Mouse (Mus musculus): ENCODE measurements at regions not wholly inside any gene's neighbourhood (a gene's known extent, or its start where the extent isn't known, plus 50 kb on each side); places are given as distances from the start of the nearest gene placed in this dataset.

DNA sequence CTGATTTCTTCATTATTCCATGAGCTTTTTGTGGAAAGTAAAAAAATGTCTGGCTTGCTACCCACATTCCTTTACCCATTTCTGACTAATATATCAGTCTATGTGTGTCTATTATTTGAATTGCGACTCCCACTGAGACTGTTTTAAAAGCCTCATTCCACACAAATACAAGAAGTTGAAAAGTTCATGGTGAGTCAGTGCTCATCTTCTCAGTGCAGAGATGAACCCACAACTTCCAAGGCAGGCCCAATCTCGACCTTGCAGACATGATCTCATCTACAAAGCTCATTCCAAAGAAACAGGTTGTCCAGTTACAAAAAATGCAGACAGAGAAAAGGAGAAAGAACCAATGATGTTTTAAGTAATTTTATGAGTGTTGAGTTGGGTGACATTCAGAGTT lies 208.0 kb downstream of the Alg10b start:
- no peak overlapping the region for H3K27ac ChIP-seq (ENCODE audit: low read length)
- H3K4me1 ChIP-seq (ENCODE audit: control insufficient read depth, insufficient read depth, low read length), result no peaks in the 10 kb centered on the region; the same call in 1 of the 2 replicates
- H3K4me2 ChIP-seq (ENCODE audit: low read depth, low read length), result no peak overlapping the region
- H3K9ac ChIP-seq (ENCODE audit: low read length), result no peak overlapping the region
- ATAC-seq (ENCODE audit: insufficient read depth, low FRiP score), result no peak
- no peak overlapping the region for H3K4me3 ChIP-seq (replicated peaks; ENCODE audit: low read length)
- no peaks in the 10 kb centered on the region for H3K27me3 ChIP-seq (ENCODE audit: control insufficient read depth, insufficient read depth, low read length)
- no peaks in the 10 kb centered on the region for H3K9me3 ChIP-seq (replicated peaks; ENCODE audit: control insufficient read depth, low read length)
- H3K36me3 ChIP-seq (ENCODE audit: control insufficient read depth, insufficient read depth, low read length), result no peaks in the 10 kb centered on the region
- WGBS, result 50% methylated on average over 2 of the region's 2 CpGs

DNA sequence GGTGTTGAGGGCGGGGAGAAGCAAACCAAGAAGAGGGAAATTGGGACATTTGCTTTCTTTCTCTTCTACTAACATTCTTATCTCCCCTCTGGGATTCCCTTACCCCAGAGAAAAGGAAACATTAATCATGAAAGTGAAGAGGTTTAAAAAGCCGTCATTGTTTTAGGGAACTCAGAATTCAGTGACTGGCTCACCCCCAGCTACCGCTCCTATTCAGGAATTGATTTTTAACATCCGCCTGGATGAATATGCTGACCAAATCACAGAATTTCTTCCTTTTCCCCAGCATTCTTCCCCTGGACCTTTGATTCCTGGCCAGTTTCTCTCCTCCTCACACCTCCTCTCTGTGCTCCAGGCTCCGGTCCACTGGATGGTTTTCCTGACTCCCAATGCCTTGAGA lies 211.2 kb downstream of the Alg10b start:
- Histone ChIP-seq H3K36me3 (ENCODE audit: control insufficient read depth, insufficient read depth, low read length) (no peaks in the 10 kb centered on the region), H3K9ac (ENCODE audit: low read length) (no peak overlapping the region), H3K4me2 (ENCODE audit: low read depth, low read length) (no peak overlapping the region), H3K9me3 (replicated peaks; ENCODE audit: control insufficient read depth, low read length) (no peaks in the 10 kb centered on the region), H3K4me1 (ENCODE audit: control insufficient read depth, insufficient read depth, low read length) (no peaks in the 10 kb centered on the region; the same call in 1 of the 2 replicates), H3K27ac (ENCODE audit: low read length) (no peak overlapping the region), H3K27me3 (ENCODE audit: control insufficient read depth, insufficient read depth, low read length) (no peaks in the 10 kb centered on the region), H3K4me3 (replicated peaks; ENCODE audit: low read length) (no peak overlapping the region)
- 15% methylated on average over 5 of the region's 5 CpGs for WGBS
- no peak for ATAC-seq (ENCODE audit: insufficient read depth, low FRiP score)
